Mouse (Mus musculus): ENCODE results near the gene Rcsd1. TPM values are rescaled to one million over a fixed set of nuclear protein-coding genes. Genes with fewer than 3 reads are reported as not detected.
A peak's percentile ranks its signal among the peaks of the same experiment; 100 is the strongest.

The Rcsd1 gene
- polyA plus RNA-seq, 1 experiment, result 15.6 TPM

- H3K27me3 ChIP-seq (replicated peaks; ENCODE audit: control insufficient read depth, insufficient read depth, low read length), result no peaks in the 10 kb centered on the region
- WGBS, result under 1% methylated on average over 75 of the region's 75 CpGs
These were observed 67.5 kb downstream of the Rcsd1 start for GRCm38 (mm10) chr1:165641786-165642771.

DNA sequence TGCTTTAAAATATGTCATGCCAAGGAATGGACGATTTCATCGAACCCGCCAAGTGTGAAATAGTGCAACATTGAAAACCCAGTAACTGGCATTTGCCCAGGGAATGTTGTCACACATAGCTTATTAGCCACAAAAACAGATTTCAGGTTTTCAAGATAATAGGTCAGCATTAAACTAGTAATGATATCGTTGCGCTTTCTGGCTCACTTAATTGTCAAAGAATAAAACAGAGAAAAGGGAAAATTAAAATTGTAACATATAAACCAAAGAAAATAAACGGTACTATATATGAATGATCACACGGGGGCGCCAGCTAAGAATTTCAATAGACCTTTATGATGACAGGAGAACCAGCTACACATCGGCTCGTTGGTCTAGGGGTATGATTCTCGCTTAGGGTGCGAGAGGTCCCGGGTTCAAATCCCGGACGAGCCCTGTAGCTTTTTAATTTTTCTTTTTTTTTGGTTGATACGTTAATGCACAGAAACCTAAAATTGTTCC, 68.2 kb downstream of the Rcsd1 start:
- Histone ChIP-seq H3K4me1 (ENCODE audit: control insufficient read depth, insufficient read depth, low read length) (no peaks in the 10 kb centered on the region), H3K27me3 (replicated peaks; ENCODE audit: control insufficient read depth, insufficient read depth, low read length) (no peaks in the 10 kb centered on the region), H3K36me3 (ENCODE audit: control insufficient read depth, insufficient read depth, low read length) (no peaks in the 10 kb centered on the region), H3K27ac (ENCODE audit: insufficient read depth, low read depth, low read length) (peak overlapping the region; percentile 81; the same call in 1 of the 2 replicates), H3K4me3 (ENCODE audit: insufficient read depth, low read depth, low read length) (peak overlapping the region; percentile 97; the same call in 1 of the 2 replicates)
- 5% methylated on average over 16 of the region's 16 CpGs for WGBS
- TF ChIP-seq CTCF (conservative IDR thresholded peaks at IDR 0.05; ENCODE audit: insufficient read depth, insufficient read length, low read depth, low read length) (peak; percentile 38; the same call in 1 of the 2 replicates), POLR2A (IDR thresholded peaks at IDR 0.05; ENCODE audit: low read depth, low read length) (no peak)
- peak; percentile 86 for DNase-seq

More at GRCm38 (mm10) chr1:165641786-165642771, 67.5 kb downstream of the Rcsd1 start:
- TF ChIP-seq CTCF (conservative IDR thresholded peaks at IDR 0.05; ENCODE audit: insufficient read depth, insufficient read length, low read depth, low read length) (no peak), POLR2A (IDR thresholded peaks at IDR 0.05; ENCODE audit: low read depth, low read length) (no peak)
- H3K36me3 ChIP-seq (ENCODE audit: control insufficient read depth, insufficient read depth, low read length), result no peaks in the 10 kb centered on the region
- peak overlapping the region; percentile 97 for H3K4me3 ChIP-seq (ENCODE audit: insufficient read depth, low read depth, low read length)
- H3K4me1 ChIP-seq (ENCODE audit: control insufficient read depth, insufficient read depth, low read length), result no peaks in the 10 kb centered on the region
- DNase-seq, result peak; percentile 95
- H3K27ac ChIP-seq (ENCODE audit: insufficient read depth, low read depth, low read length), result peak overlapping the region; percentile 90

DNA sequence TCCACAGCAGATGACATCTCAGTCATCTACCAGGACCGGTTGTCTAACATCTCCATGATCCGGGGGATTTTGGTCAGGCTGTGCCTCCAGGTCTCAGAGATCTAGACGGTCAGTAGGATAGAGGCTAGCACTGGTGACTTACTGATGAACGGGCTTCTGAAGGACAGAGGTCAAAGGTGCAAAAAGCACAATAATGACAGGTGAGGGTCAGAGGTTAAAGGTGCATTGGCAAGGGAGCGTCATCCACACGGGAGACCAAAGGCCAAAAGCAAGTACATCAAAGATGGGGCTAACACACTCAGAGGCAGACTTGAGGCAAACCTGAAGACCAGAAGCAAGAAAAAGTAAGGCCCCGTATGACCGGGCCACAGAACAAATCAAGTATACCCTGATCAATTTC, 73.3 kb downstream of the Rcsd1 start:
- no peak overlapping the region for H3K4me3 ChIP-seq (ENCODE audit: insufficient read depth, low read depth, low read length)
- no peak for TF ChIP-seq CTCF (conservative IDR thresholded peaks at IDR 0.05; ENCODE audit: insufficient read depth, insufficient read length, low read depth, low read length)
- TF ChIP-seq POLR2A (IDR thresholded peaks at IDR 0.05; ENCODE audit: low read depth, low read length), result no peak
- no peak overlapping the region for H3K27ac ChIP-seq (ENCODE audit: insufficient read depth, low read depth, low read length)
- WGBS, result 74% methylated on average over 8 of the region's 8 CpGs
- H3K4me1 ChIP-seq (ENCODE audit: control insufficient read depth, insufficient read depth, low read length), result peaks cover 4% of the 10 kb centered on the region; the same call in 1 of the 2 replicates
- H3K27me3 ChIP-seq (replicated peaks; ENCODE audit: control insufficient read depth, insufficient read depth, low read length), result no peaks in the 10 kb centered on the region
- no peaks in the 10 kb centered on the region for H3K36me3 ChIP-seq (ENCODE audit: control insufficient read depth, insufficient read depth, low read length)
- DNase-seq, result no peak

DNA sequence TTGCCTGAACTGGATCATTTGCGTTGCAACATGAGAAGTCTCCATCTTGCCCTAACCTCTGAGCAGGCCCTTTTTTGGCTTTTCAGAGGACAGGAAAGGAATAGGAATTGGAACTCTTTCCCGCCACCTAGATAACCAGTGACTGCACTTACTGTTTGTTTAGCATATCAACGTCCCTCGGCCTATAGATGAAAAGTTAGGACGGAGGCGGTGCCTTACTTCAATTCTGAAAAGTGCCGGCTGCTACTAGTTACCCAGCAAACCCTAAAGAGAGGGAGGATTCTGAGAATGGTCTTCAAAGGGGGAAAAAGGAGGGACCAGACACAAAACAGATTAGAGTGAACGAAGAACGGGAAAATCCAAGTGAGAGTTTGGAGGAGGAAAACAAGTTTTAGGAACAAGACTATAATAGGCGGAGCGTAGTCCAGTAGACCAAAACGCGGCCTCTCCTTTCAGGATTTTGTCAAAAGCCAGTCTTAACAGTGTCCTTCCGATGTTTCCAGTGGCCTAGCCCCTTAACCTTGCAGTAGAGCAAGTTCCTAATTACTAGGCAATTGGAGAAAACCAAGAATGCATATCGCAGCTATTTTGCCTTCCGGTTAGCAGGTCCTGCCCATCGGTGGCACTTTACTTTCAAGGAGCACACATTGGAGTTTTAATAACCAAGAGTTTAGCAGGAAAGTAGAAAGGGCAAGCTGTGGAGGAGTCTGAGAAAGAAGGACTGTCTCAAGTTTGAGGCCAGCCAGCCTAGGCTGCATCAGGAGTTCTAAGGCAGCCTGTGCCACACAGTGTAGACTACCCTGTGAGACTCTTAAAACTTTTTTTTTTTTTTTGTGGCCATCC, 74.3 kb downstream of the Rcsd1 start:
- Histone ChIP-seq H3K27ac (ENCODE audit: insufficient read depth, low read depth, low read length) (peak overlapping the region; percentile 54), H3K4me3 (ENCODE audit: insufficient read depth, low read depth, low read length) (0 out of 2 replicates have a peak overlapping the region, but pooled peaks have one; percentile 68), H3K36me3 (ENCODE audit: control insufficient read depth, insufficient read depth, low read length) (no peaks in the 10 kb centered on the region), H3K27me3 (replicated peaks; ENCODE audit: control insufficient read depth, insufficient read depth, low read length) (no peaks in the 10 kb centered on the region), H3K4me1 (ENCODE audit: control insufficient read depth, insufficient read depth, low read length) (peaks cover 8% of the 10 kb centered on the region; the same call in 1 of the 2 replicates)
- 53% methylated on average over 17 of the region's 17 CpGs for WGBS
- no peak for DNase-seq
- TF ChIP-seq POLR2A (IDR thresholded peaks at IDR 0.05; ENCODE audit: low read depth, low read length) (no peak), CTCF (conservative IDR thresholded peaks at IDR 0.05; ENCODE audit: insufficient read depth, insufficient read length, low read depth, low read length) (no peak)

- peak within 1 kb of the TSS; percentile 85 for H3K4me3 ChIP-seq (ENCODE audit: insufficient read depth, low read depth, low read length)
- under 1% methylated on average over 73 of the region's 73 CpGs for WGBS
- peak; percentile 100 for DNase-seq
- H3K27me3 ChIP-seq (replicated peaks; ENCODE audit: control insufficient read depth, insufficient read depth, low read length), result no peaks in the 10 kb centered on the region
- peak within 1 kb of the TSS; percentile 58 for H3K27ac ChIP-seq (ENCODE audit: insufficient read depth, low read depth, low read length)
- H3K36me3 ChIP-seq (ENCODE audit: control insufficient read depth, insufficient read depth, low read length), result no peaks in the 10 kb centered on the region
- peaks cover 8% of the 10 kb centered on the region; the same call in 1 of the 2 replicates for H3K4me1 ChIP-seq (ENCODE audit: control insufficient read depth, insufficient read depth, low read length)
- peak; percentile 88 for TF ChIP-seq POLR2A (IDR thresholded peaks at IDR 0.05; ENCODE audit: low read depth, low read length)
- no peak for TF ChIP-seq CTCF (conservative IDR thresholded peaks at IDR 0.05; ENCODE audit: insufficient read depth, insufficient read length, low read depth, low read length)
These were observed 75.2 kb downstream of the Rcsd1 start, which contains the start of gene Mpzl1 for GRCm38 (mm10) chr1:165634151-165634884. TSS of gene Mpzl1 (minus strand) at chr1:165634538.

- H3K27ac ChIP-seq (ENCODE audit: insufficient read depth, low read depth, low read length), result no peak overlapping the region
- peak overlapping the region; percentile 85; the same call in 1 of the 2 replicates for H3K4me3 ChIP-seq (ENCODE audit: insufficient read depth, low read depth, low read length)
- 17% methylated on average over 12 of the region's 12 CpGs for WGBS
- H3K4me1 ChIP-seq (ENCODE audit: control insufficient read depth, insufficient read depth, low read length), result peaks cover 8% of the 10 kb centered on the region; the same call in 1 of the 2 replicates
- no peaks in the 10 kb centered on the region for H3K36me3 ChIP-seq (ENCODE audit: control insufficient read depth, insufficient read depth, low read length)
- no peaks in the 10 kb centered on the region for H3K27me3 ChIP-seq (replicated peaks; ENCODE audit: control insufficient read depth, insufficient read depth, low read length)
- DNase-seq, result no peak
- TF ChIP-seq CTCF (conservative IDR thresholded peaks at IDR 0.05; ENCODE audit: insufficient read depth, insufficient read length, low read depth, low read length), result no peak
- TF ChIP-seq POLR2A (IDR thresholded peaks at IDR 0.05; ENCODE audit: low read depth, low read length), result no peak
These were observed 76.2 kb downstream of the Rcsd1 start for GRCm38 (mm10) chr1:165633345-165633744.
